Mouse (Mus musculus) R1 (cell line): ENCODE data around the gene Prss57.
"Not testable (repeated sequence)": the region's sequence is repeated elsewhere in the genome, so short reads cannot be mapped to it uniquely, and the experiment has no call there.

ENCODE experiments used
- DNase-seq: peaks from one replicate; pipeline ENCODE4 v3.0.0-alpha.2; 2018; ENCODE audit warnings: low read depth, low spot score

Prss57 gene

GRCm38 (mm10) chr10:79781956-79782355 lies 8.8 kb downstream of the Prss57 start:
- DNase-seq: no peak

DNA sequence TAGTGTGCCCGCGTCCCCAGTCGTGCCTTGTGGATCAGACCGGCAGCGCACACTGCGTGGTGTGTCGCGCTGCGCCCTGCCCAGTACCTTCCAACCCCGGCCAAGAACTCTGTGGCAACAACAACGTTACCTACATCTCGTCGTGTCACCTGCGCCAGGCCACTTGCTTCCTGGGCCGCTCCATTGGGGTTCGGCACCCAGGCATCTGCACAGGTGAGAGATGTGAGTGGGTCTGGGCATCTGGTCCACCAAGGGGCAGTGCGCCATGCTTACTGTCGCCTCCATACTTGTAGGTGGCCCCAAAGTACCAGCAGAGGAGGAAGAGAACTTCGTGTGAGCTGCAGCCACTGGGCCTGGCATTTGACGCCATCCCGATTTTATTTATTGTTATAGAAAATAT lies 9.6 kb downstream of the Prss57 start:
- no peak for DNase-seq

DNA sequence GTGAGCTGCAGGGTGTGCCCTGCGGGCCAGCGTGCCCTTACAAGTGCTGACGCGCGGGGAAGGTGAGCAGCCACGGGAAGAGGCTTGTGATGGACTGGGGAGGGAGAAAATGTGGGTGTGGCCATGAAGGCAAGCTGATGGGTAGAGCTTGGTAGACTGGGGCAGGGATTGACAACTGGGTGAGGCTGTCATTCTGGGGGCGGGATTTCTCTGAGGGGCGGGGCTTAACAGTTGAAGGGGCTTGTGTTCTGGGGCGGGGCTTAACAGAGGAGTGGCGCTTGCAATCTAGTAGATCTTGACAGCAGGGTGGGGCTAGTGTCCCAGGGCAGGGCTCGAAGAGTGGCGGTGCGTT lies 10.1 kb downstream of the Prss57 start:
- DNase-seq: peak; percentile 97

GRCm38 (mm10) chr10:79779784-79780663 lies 10.7 kb downstream of the Prss57 start:
- peak; percentile 100 for DNase-seq

GRCm38 (mm10) chr10:79779193-79779592 lies 11.6 kb downstream of the Prss57 start:
- DNase-seq: no peak

DNA sequence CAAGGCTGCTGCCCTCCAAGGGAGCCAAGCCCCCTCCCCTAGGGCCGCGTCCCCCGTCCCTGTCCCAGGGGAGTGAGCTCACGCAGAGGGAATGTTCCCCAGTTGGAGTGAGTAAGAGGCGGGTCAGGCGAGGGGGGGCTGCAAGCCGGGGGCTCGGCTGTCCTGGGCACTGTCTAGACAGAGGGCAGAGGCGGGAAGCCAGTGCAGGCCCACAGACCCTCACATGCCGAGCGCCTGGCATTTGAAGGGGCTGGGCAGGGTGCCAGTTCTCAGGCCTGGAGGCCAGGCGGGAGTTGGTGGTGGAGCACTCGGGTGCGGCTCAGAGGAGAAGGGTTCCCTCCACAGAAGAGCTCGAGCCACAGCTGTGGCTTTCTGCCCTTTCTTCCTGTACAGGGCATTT lies 12.8 kb downstream of the Prss57 start:
- no peak for DNase-seq

DNA sequence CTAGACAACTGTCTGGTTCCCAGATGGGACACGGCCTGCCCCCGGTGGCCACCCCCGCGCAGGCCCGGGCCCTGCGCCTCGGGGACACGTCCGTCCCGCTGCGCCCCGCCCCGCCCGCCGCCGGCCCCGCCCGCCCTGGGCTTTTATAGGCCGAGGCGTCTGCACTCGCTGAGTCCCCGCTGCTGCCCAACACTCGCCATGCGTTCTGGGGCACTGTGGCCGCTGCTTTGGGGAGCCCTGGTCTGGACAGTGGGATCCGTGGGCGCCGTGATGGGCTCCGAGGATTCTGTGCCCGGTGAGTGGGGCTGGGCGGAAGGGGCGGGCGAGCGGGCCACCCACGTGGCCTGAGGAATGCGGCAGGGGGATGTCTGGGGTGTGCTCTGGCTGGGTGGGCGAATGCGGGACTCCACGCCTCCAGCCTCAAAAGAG lies 13.6 kb downstream of the Prss57 start, which contains the start of gene Fstl3:
Gene Fstl3 (plus strand): TSS at position 170 of the 429 bp plus-strand sequence.
- DNase-seq: no peak

DNA sequence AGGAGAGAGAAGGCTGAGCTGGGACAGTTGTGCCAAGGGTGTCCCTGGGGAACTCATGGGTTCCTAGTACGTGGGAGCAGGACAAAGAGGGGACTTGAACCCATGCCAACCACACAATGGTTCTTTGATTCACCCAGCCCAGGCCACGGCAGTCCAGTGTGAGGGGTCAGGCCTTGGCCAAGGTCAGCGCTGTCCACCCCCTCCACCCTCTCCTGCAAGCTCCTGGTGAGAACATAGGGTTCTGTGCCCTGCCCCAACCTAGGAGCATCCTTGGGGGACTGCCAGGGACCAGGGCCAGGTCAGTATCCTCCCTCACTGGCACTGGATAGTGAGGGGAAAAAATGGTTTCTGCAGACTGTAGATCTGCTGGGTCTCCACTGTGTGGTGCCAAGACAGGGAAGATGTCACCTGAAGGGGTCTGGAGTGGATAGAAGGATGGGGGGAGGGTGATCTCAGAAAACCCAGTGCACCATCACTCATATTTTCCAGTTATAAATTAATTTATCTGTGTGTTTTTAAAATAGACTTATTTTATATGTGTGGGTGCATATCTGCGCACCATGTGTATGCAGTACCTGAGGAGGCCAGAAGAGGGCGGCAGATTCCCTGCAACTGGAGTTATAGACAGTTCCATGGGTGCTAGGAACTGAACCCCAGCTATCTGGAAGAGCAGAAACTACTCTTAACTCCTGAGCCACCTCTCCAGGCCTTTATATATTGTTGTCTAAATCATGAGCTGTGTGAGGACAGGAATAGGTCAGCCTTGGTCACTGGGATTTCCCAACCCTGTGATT lies 16.1 kb downstream of the Prss57 start:
- DNase-seq: peak; percentile 56

DNA sequence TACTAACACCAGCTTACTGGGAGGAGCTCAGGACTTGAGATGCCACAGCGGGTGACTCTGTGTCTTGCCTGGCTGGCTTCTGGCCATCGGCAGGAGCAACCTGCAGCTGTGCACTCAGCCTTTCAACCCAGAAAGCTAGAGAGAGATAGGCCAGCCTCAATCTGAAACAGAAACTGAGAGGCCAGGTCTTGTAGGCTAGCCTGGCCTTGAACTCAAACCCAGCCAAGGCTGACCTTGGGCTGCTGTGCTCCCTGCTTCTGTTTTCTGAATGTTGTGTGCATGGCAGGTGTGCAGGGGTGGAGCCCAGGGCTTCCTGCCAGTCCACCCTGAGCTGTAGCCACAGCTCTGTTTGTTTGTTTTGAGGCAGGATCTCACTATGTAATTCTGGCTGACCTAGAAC lies 17.6 kb downstream of the Prss57 start:
- DNase-seq: no peak

GRCm38 (mm10) chr10:79772320-79772719 lies 18.4 kb downstream of the Prss57 start:
- DNase-seq: peak; percentile 84

DNA sequence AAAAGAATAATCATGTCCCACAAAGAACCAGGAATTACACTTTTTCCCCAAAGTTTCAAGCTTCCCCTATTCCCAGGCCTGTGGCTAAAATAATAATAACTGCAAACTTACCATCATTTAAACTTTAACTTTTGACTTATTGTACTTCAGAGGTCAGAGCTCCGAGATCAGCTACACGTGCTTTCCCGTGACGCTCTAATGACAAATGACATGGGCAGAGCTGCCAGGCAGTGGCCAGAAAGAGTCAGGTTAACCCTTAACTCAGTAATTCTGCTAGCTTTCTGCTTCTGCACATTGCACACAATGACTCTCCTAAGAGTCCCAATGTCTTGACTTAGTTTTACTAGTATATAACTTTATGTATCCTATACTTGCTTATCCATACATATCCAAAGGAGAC lies 21.4 kb downstream of the Prss57 start:
- no peak for DNase-seq

GRCm38 (mm10) chr10:79768400-79768799 lies 22.4 kb downstream of the Prss57 start:
- peak; percentile 83 for DNase-seq

DNA sequence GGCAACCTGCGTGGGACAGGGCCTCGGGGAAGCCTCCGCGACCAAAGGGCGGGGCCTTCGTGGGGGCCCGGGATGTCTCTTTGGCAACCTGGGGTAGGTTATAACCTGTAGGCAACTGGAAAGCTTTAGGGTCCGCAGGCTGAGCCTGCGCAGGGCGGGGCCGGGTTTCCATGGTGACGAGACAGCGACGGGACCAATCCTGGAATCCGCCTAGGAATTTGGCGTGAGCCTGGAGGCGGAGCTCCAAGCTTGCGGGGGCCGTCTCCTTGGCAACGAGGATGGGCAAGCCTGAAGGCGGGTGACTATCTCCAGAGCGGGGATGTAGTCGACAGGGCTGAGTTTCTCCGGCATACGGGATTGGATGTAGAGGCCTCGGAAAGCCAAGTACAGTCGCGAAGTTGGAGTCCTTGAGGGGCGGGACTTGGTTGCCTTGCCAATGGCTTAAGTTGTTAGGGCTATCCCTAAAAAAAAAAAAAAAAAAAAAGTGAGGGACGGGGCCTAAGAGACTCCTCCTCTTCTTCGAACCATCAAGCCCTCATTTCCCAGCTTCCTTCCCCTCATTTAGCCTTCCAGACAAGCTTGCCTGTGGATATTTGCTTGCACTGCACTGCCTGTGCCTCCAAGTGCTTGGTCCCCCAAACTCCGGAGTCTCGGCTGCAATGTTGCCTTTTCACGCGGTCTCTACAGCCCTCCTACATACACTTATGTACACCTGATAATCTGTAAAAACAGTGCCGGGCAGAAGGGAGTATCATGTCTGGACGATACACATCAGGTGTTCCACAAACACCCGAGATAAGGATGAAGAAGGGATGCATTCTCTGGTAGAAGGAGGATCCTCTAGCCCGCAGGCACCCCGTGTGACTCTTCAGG lies 23.2 kb downstream of the Prss57 start:
- DNase-seq: peak; percentile 97

GRCm38 (mm10) chr10:79766508-79767325 lies 24.0 kb downstream of the Prss57 start, which contains the start of gene Rnf126:
Gene Rnf126, minus strand, starts transcription at chr10:79766952.
- peak; percentile 100 for DNase-seq

DNA sequence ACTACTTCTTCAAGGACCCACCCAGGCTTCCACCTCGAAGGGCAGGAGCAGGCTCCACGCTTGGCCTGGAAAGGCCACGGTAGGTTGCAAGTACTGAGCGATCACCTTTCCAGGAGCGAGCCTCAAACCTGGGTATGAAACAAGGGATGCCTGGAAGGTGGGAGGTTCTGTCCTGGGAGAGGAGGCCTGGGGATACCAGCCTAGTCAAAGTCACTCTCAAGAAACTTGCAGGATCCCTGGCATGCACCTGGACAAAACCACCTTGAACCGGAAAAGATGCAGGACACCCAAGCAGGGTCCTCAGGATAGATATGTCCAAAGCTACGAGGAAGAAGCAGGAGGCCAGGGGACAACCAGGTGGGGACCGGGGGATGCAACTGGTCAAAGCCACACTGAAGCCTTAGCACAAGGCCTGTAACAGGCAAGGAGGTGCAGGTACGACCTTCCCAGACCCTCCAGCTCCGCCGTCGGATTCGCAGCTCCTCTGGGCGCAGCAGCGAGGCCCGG lies 24.7 kb downstream of the Prss57 start:
- no peak for DNase-seq

DNA sequence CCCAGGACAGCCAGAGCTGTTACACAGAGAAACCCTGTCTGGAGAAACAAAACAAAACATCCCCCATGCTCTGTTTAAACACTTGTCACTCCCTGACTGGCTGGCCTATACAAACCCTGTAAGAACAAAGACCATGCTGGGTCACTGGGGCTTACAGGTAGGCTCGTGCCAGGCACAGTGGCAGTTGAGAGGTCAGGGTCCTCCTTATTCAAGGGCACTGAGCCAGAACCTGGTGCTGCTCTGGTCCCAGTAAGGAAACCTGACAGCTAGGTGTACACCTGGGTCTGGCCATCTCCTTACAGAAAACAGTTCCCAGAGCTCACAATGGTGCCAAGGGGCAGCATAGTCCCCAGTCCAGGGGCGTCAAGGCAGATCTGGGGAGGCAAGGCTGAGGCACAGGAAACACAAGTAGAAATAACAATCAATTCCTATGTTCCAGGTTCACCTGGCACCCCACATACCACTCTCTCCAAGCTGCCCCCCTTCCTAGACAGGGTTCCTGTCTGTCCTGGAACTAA lies 25.5 kb downstream of the Prss57 start:
- no peak for DNase-seq

GRCm38 (mm10) chr10:79764234-79764633 lies 26.5 kb downstream of the Prss57 start:
- DNase-seq: no peak

DNA sequence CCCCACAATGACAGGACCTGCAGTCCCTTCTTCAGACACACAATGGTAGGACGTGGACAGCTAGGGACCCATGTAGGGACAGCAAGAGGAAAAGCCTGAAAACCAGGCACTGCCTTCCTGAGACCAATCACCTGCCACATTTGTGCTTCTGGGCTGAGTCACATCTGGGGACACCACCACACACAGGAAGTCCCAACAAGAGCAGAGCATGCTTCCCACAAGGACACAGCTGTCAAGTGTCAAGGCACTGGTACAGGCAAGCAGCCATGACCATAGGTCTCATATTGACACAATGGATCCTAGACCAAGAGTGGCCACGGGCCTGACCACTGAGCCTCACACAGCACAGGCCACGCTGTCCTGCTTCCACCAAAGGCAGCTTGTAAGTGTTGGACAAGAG lies 27.9 kb downstream of the Prss57 start:
- no peak for DNase-seq

- DNase-seq: no peak
Measured at GRCm38 (mm10) chr10:79760603-79761143, 30.1 kb downstream of the Prss57 start.

GRCm38 (mm10) chr10:79759675-79760074 lies 31.1 kb downstream of the Prss57 start:
- DNase-seq: not testable (repeated sequence)
